Mouse (Mus musculus) thymus, adult 2 months (tissue): ENCODE measurements at regions not wholly inside any gene's neighbourhood (a gene's known extent, or its start where the extent isn't known, plus 50 kb on each side); places are given as distances from the start of the nearest gene placed in this dataset.

Experiments used
- CTCF ChIP-seq: fragments of 200-500 bp; IDR thresholded peaks from 2 replicates; pipeline ENCODE4 v1.5.1; 2012; ENCODE audit warnings: mild to moderate bottlenecking, control low read depth, low read length, moderate library complexity, borderline replicate concordance; ENCODE audit not compliant: control insufficient read depth, poor library complexity, insufficient read depth; ENCODE audit errors: extremely low read depth
- POLR2A ChIP-seq: fragments of 200-500 bp; IDR thresholded peaks from 2 replicates; pipeline ENCODE4 v1.6.1; 2012; ENCODE audit warnings: mild to moderate bottlenecking, low read length, control low read depth, moderate library complexity; ENCODE audit not compliant: control insufficient read depth, poor library complexity, insufficient read depth; ENCODE audit errors: extremely low read depth

GRCm38 (mm10) chr14:18394071-18394745 lies 62.5 kb upstream of the Ube2e1 start:
- TF ChIP-seq POLR2A, result no peak
- TF ChIP-seq CTCF, result no peak
